Comparison of ENCODE assay signal across 8 mouse cellular contexts in genomic region chr13:51946171-51946570, GRCm38 (mm10).
A peak's percentile ranks its signal among the peaks of the same experiment; 100 is the strongest.
DNase-seq lines count a peak whose midpoint lies in the region; ATAC-seq and TF ChIP-seq lines count a peak whose summit lies in the region.

No protein-coding gene starts in this region.

- 30% methylated on average over 3 of the region's 3 CpGs for WGBS in stomach, embryonic 16.5 days
- WGBS in forebrain, embryonic 16.5 days, result 61% methylated on average over 3 of the region's 3 CpGs

- H3K27ac ChIP-seq in CH12.LX (ENCODE audit: insufficient read depth, low read depth), result no peak overlapping the region
- no peak overlapping the region for H3K27ac ChIP-seq in stomach, embryonic 16.5 days (ENCODE audit: low read length)
- no peak overlapping the region for H3K27ac ChIP-seq in forebrain, embryonic 16.5 days (ENCODE audit: low read length)

- TF ChIP-seq EP300 in CH12.LX (IDR thresholded peaks at IDR 0.05; ENCODE audit: low read length), result no peak

- no peak for TF ChIP-seq POLR2A in CH12.LX (IDR thresholded peaks at IDR 0.05; ENCODE audit: low read depth, low read length)

- no peak overlapping the region for H3K4me2 ChIP-seq in CH12.LX (ENCODE audit: insufficient read depth, low read depth, poor library complexity, severe bottlenecking)
- no peak overlapping the region for H3K4me2 ChIP-seq in stomach, embryonic 16.5 days (ENCODE audit: low read depth, low read length)
- H3K4me2 ChIP-seq in forebrain, embryonic 16.5 days (ENCODE audit: low read length), result no peak overlapping the region

- no peaks in the 10 kb centered on the region for H3K36me3 ChIP-seq in CH12.LX (replicated peaks in 1 of 2; ENCODE audit: control insufficient read depth in 1 of 2, insufficient read depth in 1 of 2, low read length in 1 of 2)
- H3K36me3 ChIP-seq in stomach, embryonic 16.5 days (ENCODE audit: control insufficient read depth, insufficient read depth, low read length), result no peaks in the 10 kb centered on the region
- no peaks in the 10 kb centered on the region for H3K36me3 ChIP-seq in forebrain, embryonic 16.5 days (ENCODE audit: control insufficient read depth, insufficient read depth)

- H3K79me2 ChIP-seq in CH12.LX (replicated peaks; ENCODE audit: control insufficient read depth, extremely low read depth, insufficient read depth, poor library complexity, severe bottlenecking), result no peaks in the 10 kb centered on the region

- H3K27me3 ChIP-seq in CH12.LX (replicated peaks), result no peaks in the 10 kb centered on the region
- H3K27me3 ChIP-seq in stomach, embryonic 16.5 days (ENCODE audit: control insufficient read depth, insufficient read depth, low read length), result no peaks in the 10 kb centered on the region; the same call in 1 of the 2 replicates
- H3K27me3 ChIP-seq in forebrain, embryonic 16.5 days (replicated peaks; ENCODE audit: control insufficient read depth, insufficient read depth, low read length), result no peaks in the 10 kb centered on the region

- no peak overlapping the region for H3K9ac ChIP-seq in CH12.LX (ENCODE audit: insufficient read depth, low read depth)
- peak overlapping the region; percentile 34; the same call in 1 of the 2 replicates for H3K9ac ChIP-seq in stomach, embryonic 16.5 days (ENCODE audit: low read length)
- H3K9ac ChIP-seq in forebrain, embryonic 16.5 days (replicated peaks; ENCODE audit: low read depth, low read length), result no peak overlapping the region

- DNase-seq in gastrocnemius, adult 18-20 months (ENCODE audit: low spot score), result peak; percentile 52
- no peak for DNase-seq in gastrocnemius, postnatal 10 days
- peak; percentile 30 for DNase-seq in CH12.LX (ENCODE audit: extremely low read depth)
- DNase-seq in heart, adult 8-10 months (ENCODE audit: low spot score), result peak; percentile 74
- DNase-seq in lung, adult 18-20 months, result peak; percentile 85 to 89
- DNase-seq in thymus, postnatal 4 days, result no peak

- peak; percentile 68; the same call in 1 of the 2 replicates for ATAC-seq in stomach, embryonic 16.5 days (ENCODE audit: insufficient read depth, low FRiP score)
- no peak for ATAC-seq in forebrain, embryonic 16.5 days

- H3K9me3 ChIP-seq in CH12.LX (replicated peaks; ENCODE audit: low read length), result no peaks in the 10 kb centered on the region
- H3K9me3 ChIP-seq in stomach, embryonic 16.5 days (replicated peaks; ENCODE audit: control insufficient read depth, low read length), result no peaks in the 10 kb centered on the region
- no peaks in the 10 kb centered on the region for H3K9me3 ChIP-seq in forebrain, embryonic 16.5 days (ENCODE audit: control insufficient read depth, low read length)

- in situ Hi-C loops in CH12.LX (cut with MboI; ENCODE audit: low pct_ligation_motif_present, low pct_unique_long_range_greater_than_20kb, low sequenced_read_pairs), result no loop called here

- dilution Hi-C loops in CH12.LX (cut with MboI; ENCODE audit: extremely low pct_ligation_motif_present, extremely low pct_unique_long_range_greater_than_20kb, low sequenced_read_pairs), result no loop called here

- TF ChIP-seq RAD21 in CH12.LX (IDR thresholded peaks at IDR 0.05; ENCODE audit: low read depth, low read length), result no peak

- no peak for TF ChIP-seq CTCF in CH12.LX (conservative IDR thresholded peaks at IDR 0.05 in 1 of 2, IDR thresholded peaks at IDR 0.05 in 1 of 2; ENCODE audit: low read depth in 2 of 2, low read length in 2 of 2)

- no peak overlapping the region for H3K4me3 ChIP-seq in CH12.LX (replicated peaks in 1 of 3; ENCODE audit: low read depth in 2 of 3, low read length in 2 of 3, poor library complexity in 1 of 3)
- no peak overlapping the region for H3K4me3 ChIP-seq in stomach, embryonic 16.5 days (replicated peaks; ENCODE audit: low read length)
- no peak overlapping the region for H3K4me3 ChIP-seq in forebrain, embryonic 16.5 days (replicated peaks; ENCODE audit: low read length)

- peaks cover 11 to 48% of the 10 kb centered on the region in 2 experiments for H3K4me1 ChIP-seq in CH12.LX (ENCODE audit: control insufficient read depth in 1 of 2, insufficient read depth in 2 of 2)
- H3K4me1 ChIP-seq in stomach, embryonic 16.5 days (ENCODE audit: control insufficient read depth, insufficient read depth, low read length), result peaks cover 8% of the 10 kb centered on the region; the same call in 1 of the 2 replicates
- H3K4me1 ChIP-seq in forebrain, embryonic 16.5 days (replicated peaks; ENCODE audit: control insufficient read depth, insufficient read depth, low read length), result no peaks in the 10 kb centered on the region

TF ChIP-seq in CH12.LX, 34 proteins besides CTCF, POLR2A, EP300 and RAD21:
- TF ChIP-seq MYC (IDR thresholded peaks at IDR 0.05; ENCODE audit: low read depth, low read length), result 0 out of 2 replicates have a peak, but pooled peaks have one; percentile 28
- no peak for TF ChIP-seq CHD1 (IDR thresholded peaks at IDR 0.05; ENCODE audit: low read depth, low read length)
- peak; percentile 23; the same call in 1 of the 2 replicates for TF ChIP-seq BHLHE40 (IDR thresholded peaks at IDR 0.05; ENCODE audit: low read depth, low read length)
- TF ChIP-seq GABPA (IDR thresholded peaks at IDR 0.05; ENCODE audit: insufficient replicate concordance, low read depth, low read length), result no peak
- no peak for TF ChIP-seq HCFC1 (IDR thresholded peaks at IDR 0.05; ENCODE audit: low read depth, low read length)
- TF ChIP-seq ZMIZ1 (IDR thresholded peaks at IDR 0.05; ENCODE audit: low read depth, low read length), result no peak
- TF ChIP-seq KAT2A (IDR thresholded peaks at IDR 0.05; ENCODE audit: insufficient replicate concordance, low read length), result no peak
- no peak for TF ChIP-seq MAZ (IDR thresholded peaks at IDR 0.05; ENCODE audit: low read depth, low read length)
- no peak for TF ChIP-seq RCOR1 (conservative IDR thresholded peaks at IDR 0.05; ENCODE audit: low read depth, low read length)
- TF ChIP-seq MEF2A (IDR thresholded peaks at IDR 0.05; ENCODE audit: borderline replicate concordance, low read depth, low read length), result peak; percentile 59; the same call in 1 of the 2 replicates
- TF ChIP-seq CHD2 (IDR thresholded peaks at IDR 0.05; ENCODE audit: low read length), result no peak
- TF ChIP-seq SMC3 (IDR thresholded peaks at IDR 0.05; ENCODE audit: low read depth, low read length), result no peak
- TF ChIP-seq ZC3H11A (IDR thresholded peaks at IDR 0.05; ENCODE audit: low read depth, low read length), result no peak
- no peak for TF ChIP-seq E2F4 (IDR thresholded peaks at IDR 0.05; ENCODE audit: insufficient replicate concordance, low read depth, low read length)
- TF ChIP-seq ELF1 (IDR thresholded peaks at IDR 0.05; ENCODE audit: low read depth, low read length), result peak; percentile 58; the same call in 1 of the 2 replicates
- no peak for TF ChIP-seq POLR2AphosphoS2 (IDR thresholded peaks at IDR 0.05; ENCODE audit: low read depth, low read length)
- TF ChIP-seq JUN (IDR thresholded peaks at IDR 0.05; ENCODE audit: insufficient read depth, low read depth, low read length), result no peak
- no peak for TF ChIP-seq ZKSCAN1 (IDR thresholded peaks at IDR 0.05; ENCODE audit: borderline replicate concordance, low read depth, low read length)

Comparison
In these comparisons a context has a peak if more than half of its experiments do, and no peak if none do; other contexts are left out.
1. DNase-seq: peak in gastrocnemius, adult 18-20 months (single experiment), CH12.LX (single experiment), heart, adult 8-10 months (single experiment) and lung, adult 18-20 months (2 of 2); none in gastrocnemius, postnatal 10 days (single experiment) and thymus, postnatal 4 days (single experiment).